Comparison of ENCODE assay signal across 9 mouse cellular contexts in genomic region chr14:51902806-51903710, GRCm38 (mm10). TPM values are rescaled to one million over a fixed set of nuclear protein-coding genes. Genes with fewer than 3 reads are reported as not detected.
DNase-seq lines count a peak whose midpoint lies in the region; ATAC-seq and TF ChIP-seq lines count a peak whose summit lies in the region.
"Had no signal": no experiment of that assay in that cellular context is flagged by ENCODE, and none has a peak within 500 bp of the region (broad histone marks: within the 10 kb centered on the region; RNA-seq: fewer than 3 reads in every experiment).

No protein-coding gene starts in this region.

- TF ChIP-seq CTCF in E14TG2a.4 (conservative IDR thresholded peaks at IDR 0.05; ENCODE audit: low read length), result peak; percentile 84

- peaks cover 31% of the 10 kb centered on the region for H3K9me3 ChIP-seq in E14TG2a.4 (ENCODE audit: low read length)
- H3K9me3 ChIP-seq in forebrain, embryonic 13.5 days (replicated peaks), result no peaks in the 10 kb centered on the region
- H3K9me3 ChIP-seq: embryonic facial prominence, embryonic 15.5 days had no signal

- DNase-seq in brain, adult 2 months (ENCODE audit: low read depth, low spot score), result peak; percentile 84
- DNase-seq in heart, postnatal 14 days, result peak; percentile 88 to 92
- peak; percentile 37 for DNase-seq in large intestine, adult 2 months (ENCODE audit: low read depth, low spot score)
- DNase-seq in lung, postnatal 14 days, result peak; percentile 88
- DNase-seq in retina, embryonic 14.5 days (ENCODE audit: low spot score), result peak; percentile 86
- peak; percentile 82 for DNase-seq in thymus, postnatal 25 days

- peaks cover 30% of the 10 kb centered on the region for H3K36me3 ChIP-seq in E14TG2a.4 (ENCODE audit: insufficient read depth, low read length)
- H3K36me3 ChIP-seq in forebrain, embryonic 13.5 days (ENCODE audit: poor library complexity, severe bottlenecking), result peaks cover 9% of the 10 kb centered on the region; the same call in 1 of the 2 replicates

- no peak overlapping the region for H3K4me2 ChIP-seq in forebrain, embryonic 13.5 days
- H3K4me2 ChIP-seq: embryonic facial prominence, embryonic 15.5 days had no signal

- intact Hi-C loops in heart, postnatal 14 days (cut with DNase I), result loop anchor here (1.0 to 10.0 kb wide), 3 partner anchors 28 to 292 kb away; partner anchors contain the start of gene Supt16

- H3K27ac ChIP-seq in forebrain, embryonic 13.5 days, result no peak overlapping the region
- H3K27ac ChIP-seq: embryonic facial prominence, embryonic 15.5 days had no signal

- peak; percentile 77 for ATAC-seq in forebrain, embryonic 13.5 days

- WGBS in forebrain, embryonic 13.5 days, result 61% methylated on average over 9 of the region's 9 CpGs
- WGBS in large intestine, adult 2 months, result 49% methylated on average over 9 of the region's 9 CpGs

- H3K4me1 ChIP-seq in E14TG2a.4 (replicated peaks; ENCODE audit: low read depth, low read length), result peaks cover 21% of the 10 kb centered on the region
- no peaks in the 10 kb centered on the region for H3K4me1 ChIP-seq in forebrain, embryonic 13.5 days
- H3K4me1 ChIP-seq: embryonic facial prominence, embryonic 15.5 days had no signal

- H3K27me3 ChIP-seq in E14TG2a.4 (ENCODE audit: insufficient read depth, low read length), result no peaks in the 10 kb centered on the region
- no peaks in the 10 kb centered on the region for H3K27me3 ChIP-seq in forebrain, embryonic 13.5 days
- H3K27me3 ChIP-seq: embryonic facial prominence, embryonic 15.5 days had no signal

- H3K4me3 ChIP-seq in E14TG2a.4 (replicated peaks; ENCODE audit: low read length), result no peak overlapping the region
- H3K4me3 ChIP-seq in forebrain, embryonic 13.5 days, result no peak overlapping the region
- H3K4me3 ChIP-seq: embryonic facial prominence, embryonic 15.5 days had no signal

- H3K9ac ChIP-seq in forebrain, embryonic 13.5 days, result no peak overlapping the region
- H3K9ac ChIP-seq: embryonic facial prominence, embryonic 15.5 days had no signal

RNA-seq across cellular contexts. Expression of gene Slc39a2, which starts 10.4 kb away (rescaled TPM):
- polyA plus RNA-seq in forebrain, embryonic 13.5 days (2015; fragmentation: Nextera tagmentation; extraction: Ambion mirVana), result 1.3 and 1.5 TPM in 2 replicates
- under 1 TPM; 0.29 to 0.44 TPM for total RNA-seq in heart, postnatal 14 days (2021)
- 0.62 and 0.69 TPM in 2 replicates for polyA plus RNA-seq in large intestine, adult 2 months (2012; rRNA removed)

RNA-seq across cellular contexts. Expression of gene Ndrg2, which starts 10.9 kb away (rescaled TPM):
- polyA plus RNA-seq in forebrain, embryonic 13.5 days (2015; fragmentation: Nextera tagmentation; extraction: Ambion mirVana), result 98.2 and 99.0 TPM in 2 replicates
- 1,000 to 10,000 TPM in 1 of 2 experiments, 100 to 1,000 TPM in 1; 982 to 1,030 TPM for total RNA-seq in heart, postnatal 14 days (2021)
- 32.4 and 33.6 TPM in 2 replicates for polyA plus RNA-seq in large intestine, adult 2 months (2012; rRNA removed)

RNA-seq across cellular contexts. Expression of gene Tppp2, which starts 15.2 kb away (rescaled TPM):
- polyA plus RNA-seq in forebrain, embryonic 13.5 days (2015; fragmentation: Nextera tagmentation; extraction: Ambion mirVana), result not detected in 2 replicates
- not detected for total RNA-seq in heart, postnatal 14 days (2021)
- not detected in 2 replicates for polyA plus RNA-seq in large intestine, adult 2 months (2012; rRNA removed)
- polyA plus RNA-seq: embryonic facial prominence, embryonic 15.5 days had no signal

RNA-seq across cellular contexts. Expression of gene Mettl17, which starts 18.4 kb away (rescaled TPM):
- polyA plus RNA-seq in forebrain, embryonic 13.5 days (2015; fragmentation: Nextera tagmentation; extraction: Ambion mirVana), result 60.5 and 76.5 TPM in 2 replicates
- total RNA-seq in heart, postnatal 14 days (2021), result 10 to 100 TPM; 18.6 to 30.2 TPM
- 32.7 and 42.6 TPM in 2 replicates for polyA plus RNA-seq in large intestine, adult 2 months (2012; rRNA removed)

RNA-seq across cellular contexts. Expression of gene Rnase13, which starts 19.5 kb away (rescaled TPM):
- not detected in 2 replicates for polyA plus RNA-seq in forebrain, embryonic 13.5 days (2015; fragmentation: Nextera tagmentation; extraction: Ambion mirVana)
- not detected for total RNA-seq in heart, postnatal 14 days (2021)
- polyA plus RNA-seq in large intestine, adult 2 months (2012; rRNA removed), result not detected in 2 replicates
- polyA plus RNA-seq: embryonic facial prominence, embryonic 15.5 days had no signal

Comparison
In these comparisons a context has a peak if more than half of its experiments do, and no peak if none do; other contexts are left out.
1. DNase-seq: peak in every context shown above with its lines; median percentile 90 in heart, postnatal 14 days; 88 in lung, postnatal 14 days; 86 in retina, embryonic 14.5 days; 84 in brain, adult 2 months; 82 in thymus, postnatal 25 days; 37 in large intestine, adult 2 months.